Mouse (Mus musculus) Patski (cell line): ENCODE measurements around the gene Vmn1r121. TPM values are rescaled to one million over a fixed set of nuclear protein-coding genes. Genes with fewer than 3 reads are reported as not detected.
"Not testable (repeated sequence)": the region's sequence is repeated elsewhere in the genome, so short reads cannot be mapped to it uniquely, and the experiment has no call there.

Source experiments
- ATAC-seq: fragments of 100-300 bp; one replicate; pipeline ENCODE4 v1.8.0; 2021
- CTCF ChIA-PET: fragments of 350-600 bp; sonication (Branson Sonifier 250); formaldehyde crosslinking; loops from one replicate; lab custom pipeline; 2022; ENCODE audit warnings: inconsistent platforms; lab: Charles Lee
- POLR2A ChIA-PET: fragments of 350-600 bp; sonication (Branson Sonifier 250); formaldehyde crosslinking; loops from one replicate; lab custom pipeline; 2022; ENCODE audit warnings: antibody characterized with exemption, inconsistent platforms; lab: Charles Lee
- DNase-seq: peaks from one replicate; pipeline ENCODE4 v3.0.0-alpha.2; 2011; ENCODE audit warnings: low read depth, low spot score
- H3K27me3 ChIP-seq: fragments of 371-371 bp; one replicate; pipeline ENCODE4 v1.5.1; 2021
- in situ Hi-C: fragments of 300-500 bp; cut with MboI; formaldehyde crosslinking; loops from 3 replicates; pipeline ENCODE4 v1.11.1; 2018; ENCODE audit warnings: low pct_unique_long_range_greater_than_20kb, mixed read lengths
- polyA plus RNA-seq: library from polyadenylated mRNA; unstranded; gene quantifications from one replicate; pipeline ENCODE4 v1.2.3, GENCODE M21; 2021

The Vmn1r121 gene
- polyA plus RNA-seq = not detected

DNA sequence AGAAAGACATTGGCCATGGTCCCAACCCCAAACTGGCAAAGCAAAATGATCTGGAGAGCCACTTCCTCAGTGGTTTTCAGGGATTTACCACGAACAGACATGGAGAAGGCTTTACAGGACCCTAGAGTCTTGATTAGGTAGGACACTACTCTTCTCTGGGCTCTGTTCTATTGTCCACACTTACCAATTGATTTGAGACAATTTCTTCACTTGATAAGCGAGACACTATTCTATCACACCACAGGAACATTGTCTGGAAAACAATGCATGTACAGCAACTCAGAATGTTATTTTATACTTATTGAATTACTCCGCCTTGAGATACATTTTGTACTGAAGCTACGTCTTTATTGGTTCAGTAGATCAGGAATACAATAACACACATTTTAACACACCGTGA, at the start of gene Vmn1r121:
Gene Vmn1r121, minus strand, starts transcription at position 101 of the 400 bp plus-strand sequence.
- H3K27me3 ChIP-seq, ATAC-seq, DNase-seq, POLR2A ChIA-PET, in situ Hi-C loops, CTCF ChIA-PET: not testable (repeated sequence)

DNA sequence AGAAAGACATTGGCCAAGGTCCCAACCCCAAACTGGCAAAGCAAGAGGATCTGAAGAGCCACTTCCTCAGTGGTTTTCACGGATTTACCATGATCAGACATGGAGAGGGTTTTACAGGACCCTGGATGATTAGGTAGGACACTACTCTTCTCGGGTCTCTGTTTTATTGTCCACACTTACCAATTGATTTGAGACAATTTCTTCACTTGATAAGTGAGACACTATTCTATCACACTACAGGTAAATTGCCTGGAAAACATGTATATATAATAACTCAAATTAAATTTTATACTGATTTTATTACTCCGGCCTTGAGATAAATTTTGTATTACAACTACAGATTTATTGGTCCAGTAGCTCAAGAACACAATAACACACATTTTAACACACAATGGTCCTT, 35.7 kb upstream of the Vmn1r121 start, which contains the start of gene Vmn1r122:
Gene Vmn1r122, minus strand, starts transcription at position 101 of the 400 bp plus-strand sequence.
- CTCF ChIA-PET, DNase-seq, in situ Hi-C loops, ATAC-seq, POLR2A ChIA-PET, H3K27me3 ChIP-seq: not testable (repeated sequence)

DNA sequence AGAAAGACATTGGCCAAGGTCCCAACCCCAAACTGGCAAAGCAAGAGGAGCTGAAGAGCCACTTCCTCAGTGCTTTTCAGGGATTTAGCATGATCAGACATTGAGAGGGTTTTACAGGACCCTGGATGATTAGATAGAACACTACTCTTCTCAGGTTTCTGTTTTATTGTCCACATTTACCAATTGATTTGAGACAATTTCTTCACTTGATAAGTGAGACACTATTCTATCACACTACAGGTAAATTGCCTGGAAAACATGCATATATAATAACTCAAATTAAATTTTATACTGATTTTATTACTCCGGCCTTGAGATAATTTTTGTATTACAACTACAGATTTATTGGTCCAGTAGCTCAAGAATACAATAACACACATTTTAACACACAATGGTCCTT, 44.6 kb downstream of the Vmn1r121 start, which contains the start of gene Vmn1r120:
Gene Vmn1r120, minus strand, starts transcription at position 101 of the 400 bp plus-strand sequence.
- DNase-seq, POLR2A ChIA-PET, CTCF ChIA-PET, H3K27me3 ChIP-seq, ATAC-seq, in situ Hi-C loops: not testable (repeated sequence)

Other genes starting within 250 kb of the Vmn1r121 start
- not detected for gene Vmn1r116, start 226.3 kb downstream of the Vmn1r121 start, polyA plus RNA-seq
- gene Vmn1r117, start 214.4 kb downstream of the Vmn1r121 start, polyA plus RNA-seq = not detected
- gene Vmn1r118, start 186.2 kb downstream of the Vmn1r121 start, polyA plus RNA-seq = not detected
- not detected for gene Vmn1r119, start 86.1 kb downstream of the Vmn1r121 start, polyA plus RNA-seq
- gene Vmn1r120, start 44.7 kb downstream of the Vmn1r121 start, polyA plus RNA-seq = not detected
- gene Vmn1r122, start 35.6 kb upstream of the Vmn1r121 start, polyA plus RNA-seq = not detected
- not detected for gene Vmn1r123, start 63.7 kb upstream of the Vmn1r121 start, polyA plus RNA-seq
- not detected for gene Gm5157, start 91.9 kb upstream of the Vmn1r121 start, polyA plus RNA-seq
- not detected for gene Vmn1r124, start 162.1 kb upstream of the Vmn1r121 start, polyA plus RNA-seq
- not detected for gene Vmn1r125, start 173.7 kb upstream of the Vmn1r121 start, polyA plus RNA-seq
- not detected for gene Vmn1r126, start 203.0 kb upstream of the Vmn1r121 start, polyA plus RNA-seq
- not detected for gene Vmn1r127, start 221.3 kb upstream of the Vmn1r121 start, polyA plus RNA-seq